Mouse (Mus musculus): ENCODE data around the gene Mapk11. TPM values are rescaled to one million over a fixed set of nuclear protein-coding genes. Genes with fewer than 3 reads are reported as not detected.

Mapk11 gene
- polyA plus RNA-seq, 1 experiment, result 14.0 TPM

DNA sequence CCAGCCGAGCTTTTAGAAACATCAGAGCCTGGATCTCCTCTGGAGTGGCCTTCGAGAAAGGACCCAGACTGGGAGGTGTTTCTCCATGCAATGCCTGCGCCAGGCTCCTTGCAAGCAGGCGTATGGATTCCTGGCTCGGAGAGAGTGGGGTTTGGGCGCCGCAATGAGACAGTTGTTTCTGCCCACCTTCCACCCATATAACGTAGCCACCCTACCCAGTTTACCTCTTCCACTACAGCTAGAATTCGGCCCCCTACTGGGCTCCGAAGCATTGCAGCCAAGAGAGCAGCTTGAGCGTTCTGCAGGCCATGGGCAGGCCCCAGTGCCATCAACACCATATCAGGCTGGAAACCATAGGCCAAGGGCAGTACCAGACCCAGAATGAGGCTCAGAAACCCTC is 25.8 kb downstream of the Mapk11 start:
- DNase-seq, result no peak
- WGBS, result 36% methylated on average over 11 of the region's 11 CpGs
- peaks cover 17% of the 10 kb centered on the region for H3K4me1 ChIP-seq (ENCODE audit: control insufficient read depth, insufficient read depth, low read length)
- H3K4me3 ChIP-seq (replicated peaks; ENCODE audit: extremely low read depth, low read depth, low read length), result no peak overlapping the region
- no peak for TF ChIP-seq POLR2A (IDR thresholded peaks at IDR 0.05; ENCODE audit: borderline replicate concordance, extremely low read depth, low read depth, low read length)
- TF ChIP-seq CTCF (IDR thresholded peaks at IDR 0.05; ENCODE audit: insufficient read depth, low read length), result no peak

DNA sequence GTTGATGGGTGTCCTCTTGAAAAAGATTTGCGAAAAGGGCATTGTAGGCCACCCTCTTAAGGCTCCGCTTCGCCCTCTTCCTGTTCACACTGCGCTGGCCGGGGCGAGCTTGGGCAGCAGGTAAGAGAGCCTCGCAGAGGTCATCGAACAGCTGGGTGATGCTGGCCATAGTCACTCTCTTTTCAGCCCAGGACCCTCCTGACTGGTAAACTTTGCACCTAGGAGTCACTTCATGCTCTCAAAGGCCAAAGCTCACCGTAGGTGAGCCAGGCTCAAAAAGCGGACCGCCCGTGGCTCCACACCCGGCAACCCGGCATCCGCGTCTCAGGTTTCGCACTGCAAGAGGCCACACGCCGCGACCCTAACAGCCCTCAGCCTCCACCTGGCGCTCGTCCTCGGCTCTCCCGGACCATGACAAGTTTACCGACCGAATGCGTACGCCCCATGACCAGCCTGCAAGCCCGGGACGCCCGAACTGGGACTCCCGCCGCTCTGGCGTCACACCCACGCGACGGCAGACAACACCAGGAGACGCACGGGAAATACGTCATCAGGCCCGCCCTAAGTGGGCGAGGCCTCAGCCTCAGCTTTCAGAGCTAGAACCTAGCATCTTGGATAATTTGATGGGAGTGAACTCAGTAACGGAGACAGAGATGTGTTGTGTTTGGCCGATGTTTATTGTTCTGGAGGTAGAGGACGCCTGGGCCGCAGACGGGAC is 26.6 kb downstream of the Mapk11 start, which contains the start of gene Tubgcp6:
Gene Tubgcp6, minus strand, starts transcription at position 464 of the 718 bp plus-strand sequence.
- Histone ChIP-seq H3K4me1 (ENCODE audit: control insufficient read depth, insufficient read depth, low read length) (peaks cover 13% of the 10 kb centered on the region), H3K4me3 (replicated peaks; ENCODE audit: extremely low read depth, low read depth, low read length) (peak within 1 kb of the TSS; percentile 73)
- WGBS, result under 1% methylated on average over 47 of the region's 47 CpGs
- DNase-seq, result peak; percentile 99
- TF ChIP-seq CTCF (IDR thresholded peaks at IDR 0.05; ENCODE audit: insufficient read depth, low read length) (no peak), POLR2A (IDR thresholded peaks at IDR 0.05; ENCODE audit: borderline replicate concordance, extremely low read depth, low read depth, low read length) (peak; percentile 84)

DNA sequence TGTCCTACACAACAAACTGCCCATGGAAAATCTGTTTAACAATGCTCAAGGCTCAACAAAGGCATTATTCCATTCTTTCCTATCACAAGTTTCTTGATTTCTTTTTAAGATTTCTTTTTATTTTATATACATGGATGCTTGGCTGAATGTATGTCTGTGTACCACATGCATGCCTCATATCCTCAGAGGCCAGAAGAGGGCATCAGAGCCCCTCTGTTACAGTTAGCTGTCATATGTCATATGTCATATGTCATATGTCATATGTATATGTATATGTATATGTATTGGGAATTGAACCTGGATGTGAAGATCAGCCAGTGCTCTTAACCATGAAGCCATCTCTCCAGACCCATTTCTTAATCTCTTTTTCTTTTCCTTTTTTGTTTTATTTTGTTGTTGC is 31.4 kb downstream of the Mapk11 start:
- H3K4me3 ChIP-seq (replicated peaks; ENCODE audit: extremely low read depth, low read depth, low read length), result no peak overlapping the region
- H3K4me1 ChIP-seq (ENCODE audit: control insufficient read depth, insufficient read depth, low read length), result peaks cover 7% of the 10 kb centered on the region; the same call in 1 of the 2 replicates
- TF ChIP-seq POLR2A (IDR thresholded peaks at IDR 0.05; ENCODE audit: borderline replicate concordance, extremely low read depth, low read depth, low read length) (no peak), CTCF (IDR thresholded peaks at IDR 0.05; ENCODE audit: insufficient read depth, low read length) (0 out of 2 replicates have a peak, but pooled peaks have one; percentile 1)
- no peak for DNase-seq

DNA sequence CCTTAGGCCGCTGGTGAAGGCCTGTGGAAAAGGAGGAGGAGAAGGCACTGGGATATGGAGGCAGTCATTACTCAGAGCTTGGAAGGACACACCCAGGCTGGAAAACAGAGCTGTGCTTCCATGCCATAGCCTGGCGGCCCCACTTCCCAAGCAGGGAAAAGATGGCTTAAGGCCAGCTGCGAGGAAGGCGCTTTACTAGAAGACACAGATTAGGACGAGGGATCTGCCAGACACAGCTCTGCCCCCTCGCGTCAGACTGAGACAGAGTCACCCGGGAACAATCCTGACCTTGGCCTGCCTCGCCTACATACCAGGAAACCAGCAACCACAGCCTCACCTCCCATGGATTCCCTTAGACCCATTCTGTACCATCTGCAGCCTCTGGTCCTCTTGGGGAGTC is 39.3 kb downstream of the Mapk11 start:
- no peak for DNase-seq
- TF ChIP-seq CTCF (IDR thresholded peaks at IDR 0.05; ENCODE audit: insufficient read depth, low read length) (no peak), POLR2A (IDR thresholded peaks at IDR 0.05; ENCODE audit: borderline replicate concordance, extremely low read depth, low read depth, low read length) (no peak)
- 73% methylated on average over 9 of the region's 9 CpGs for WGBS

DNA sequence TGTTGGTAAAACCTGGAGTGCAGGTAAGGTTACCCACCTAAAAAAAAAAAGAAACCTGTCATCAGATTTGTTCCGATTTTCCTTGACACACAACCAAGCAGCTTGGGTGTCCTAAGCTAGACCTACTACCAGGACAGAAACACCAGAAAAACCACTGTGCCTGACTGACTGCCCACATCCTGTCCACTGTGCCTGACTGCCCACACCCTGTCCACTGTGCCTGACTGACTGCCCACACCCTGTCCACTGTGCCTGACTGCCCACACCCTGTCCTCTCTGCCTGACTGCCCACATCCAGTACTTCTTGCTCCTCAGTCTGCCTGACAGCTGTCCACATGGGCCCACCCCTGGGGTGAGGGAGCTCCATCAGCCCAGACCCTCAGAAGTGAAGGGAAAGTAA is 42.5 kb downstream of the Mapk11 start:
- no peak overlapping the region for H3K4me3 ChIP-seq (replicated peaks; ENCODE audit: extremely low read depth, low read depth, low read length)
- DNase-seq, result no peak
- TF ChIP-seq POLR2A (IDR thresholded peaks at IDR 0.05; ENCODE audit: borderline replicate concordance, extremely low read depth, low read depth, low read length) (no peak), CTCF (IDR thresholded peaks at IDR 0.05; ENCODE audit: insufficient read depth, low read length) (no peak)
- no peaks in the 10 kb centered on the region for H3K4me1 ChIP-seq (ENCODE audit: control insufficient read depth, insufficient read depth, low read length)
- WGBS, result 96% methylated on average over 1 of the region's 1 CpGs

More for the DNA sequence above, 39.3 kb downstream of the Mapk11 start:
- Histone ChIP-seq H3K4me3 (replicated peaks; ENCODE audit: extremely low read depth, low read depth, low read length) (no peak overlapping the region), H3K4me1 (ENCODE audit: control insufficient read depth, insufficient read depth, low read length) (no peaks in the 10 kb centered on the region)

DNA sequence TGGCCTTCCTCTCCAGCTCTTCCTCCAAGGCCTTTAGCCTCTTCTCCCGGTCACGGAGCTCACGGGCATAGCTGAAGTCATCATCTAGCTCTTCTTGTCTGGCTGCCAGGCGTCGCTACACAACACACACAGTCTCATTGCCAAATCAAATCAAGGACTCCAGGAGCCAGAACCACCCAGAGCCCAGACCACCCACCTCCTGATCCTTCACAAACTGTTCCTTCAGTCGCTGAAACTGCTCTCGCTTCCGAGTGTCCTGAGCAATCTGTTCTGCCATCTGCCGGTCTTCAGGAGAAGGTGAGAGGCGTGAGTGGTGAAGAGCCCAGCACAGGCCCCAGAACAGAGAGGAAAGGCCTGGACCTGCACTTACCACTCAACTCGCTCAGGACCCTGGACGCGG is 43.4 kb downstream of the Mapk11 start:
- WGBS, result 90% methylated on average over 13 of the region's 13 CpGs
- DNase-seq, result no peak
- H3K4me3 ChIP-seq (replicated peaks; ENCODE audit: extremely low read depth, low read depth, low read length), result no peak overlapping the region
- no peaks in the 10 kb centered on the region for H3K4me1 ChIP-seq (ENCODE audit: control insufficient read depth, insufficient read depth, low read length)
- TF ChIP-seq CTCF (IDR thresholded peaks at IDR 0.05; ENCODE audit: insufficient read depth, low read length) (no peak), POLR2A (IDR thresholded peaks at IDR 0.05; ENCODE audit: borderline replicate concordance, extremely low read depth, low read depth, low read length) (no peak)

DNA sequence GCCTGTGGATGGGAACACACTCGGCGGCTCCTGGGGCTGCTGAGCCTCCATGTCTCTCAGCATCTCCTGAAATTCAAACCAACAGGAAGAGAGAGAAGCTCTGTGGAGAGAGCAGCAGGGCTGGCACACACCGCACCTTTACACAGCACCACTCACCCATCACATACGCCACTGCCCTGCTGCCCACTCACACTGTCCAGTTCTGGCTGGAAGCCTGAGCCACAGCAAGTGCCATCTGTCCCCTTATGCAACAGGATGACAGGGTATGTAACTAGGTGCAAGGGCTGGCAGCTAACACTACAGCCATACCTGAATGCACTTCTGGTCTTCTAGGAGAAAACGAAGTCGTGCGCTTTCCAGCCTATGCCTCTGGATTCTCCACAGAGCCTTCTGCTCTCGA is 45.0 kb downstream of the Mapk11 start:
- WGBS, result 91% methylated on average over 8 of the region's 8 CpGs
- H3K4me1 ChIP-seq (ENCODE audit: control insufficient read depth, insufficient read depth, low read length), result no peaks in the 10 kb centered on the region
- H3K4me3 ChIP-seq (replicated peaks; ENCODE audit: extremely low read depth, low read depth, low read length), result no peak overlapping the region
- TF ChIP-seq CTCF (IDR thresholded peaks at IDR 0.05; ENCODE audit: insufficient read depth, low read length) (no peak), POLR2A (IDR thresholded peaks at IDR 0.05; ENCODE audit: borderline replicate concordance, extremely low read depth, low read depth, low read length) (no peak)
- DNase-seq, result no peak

DNA sequence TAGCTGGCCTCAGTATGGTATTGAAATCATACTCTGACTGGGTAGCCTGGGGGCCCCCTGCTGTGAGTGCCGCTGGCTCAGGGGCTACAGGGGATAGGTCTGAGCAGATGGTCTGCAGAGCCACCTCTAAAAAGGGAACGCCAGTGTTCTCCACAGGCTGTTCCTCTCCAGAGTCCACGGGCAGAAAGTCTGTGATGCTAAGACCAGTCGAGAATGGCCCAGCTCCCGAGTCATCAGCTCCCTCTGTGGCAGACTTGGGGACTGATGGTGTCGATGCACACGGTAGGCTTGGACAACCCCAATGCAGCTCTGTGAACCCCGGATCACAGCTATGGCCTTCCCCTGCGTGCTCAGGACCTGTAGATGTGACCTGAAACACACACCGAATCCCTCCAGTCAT is 45.5 kb downstream of the Mapk11 start:
- DNase-seq, result no peak
- Histone ChIP-seq H3K4me3 (replicated peaks; ENCODE audit: extremely low read depth, low read depth, low read length) (no peak overlapping the region), H3K4me1 (ENCODE audit: control insufficient read depth, insufficient read depth, low read length) (no peaks in the 10 kb centered on the region)
- WGBS, result 85% methylated on average over 10 of the region's 10 CpGs
- no peak for TF ChIP-seq POLR2A (IDR thresholded peaks at IDR 0.05; ENCODE audit: borderline replicate concordance, extremely low read depth, low read depth, low read length)
- TF ChIP-seq CTCF (IDR thresholded peaks at IDR 0.05; ENCODE audit: insufficient read depth, low read length), result no peak

DNA sequence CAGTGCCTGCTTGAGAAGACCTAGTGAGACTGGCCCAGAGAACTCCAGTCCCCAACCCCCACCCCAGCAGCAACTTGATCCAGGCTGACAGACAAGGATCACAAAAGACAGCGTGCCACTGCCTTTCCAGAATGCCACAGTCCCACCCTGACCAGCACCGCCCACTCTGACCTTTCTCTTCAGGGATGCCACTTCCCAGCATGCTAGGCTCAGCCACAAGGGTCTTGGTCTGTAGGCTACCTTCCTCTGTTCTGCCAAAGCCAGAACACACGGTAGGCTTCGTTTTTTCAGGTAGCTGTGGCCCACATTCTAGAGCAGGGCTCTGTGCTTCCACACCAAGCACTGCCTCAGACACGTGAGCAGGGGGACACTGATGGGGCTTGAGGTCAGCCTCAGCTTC is 46.8 kb downstream of the Mapk11 start:
- TF ChIP-seq POLR2A (IDR thresholded peaks at IDR 0.05; ENCODE audit: borderline replicate concordance, extremely low read depth, low read depth, low read length), result no peak
- TF ChIP-seq CTCF (IDR thresholded peaks at IDR 0.05; ENCODE audit: insufficient read depth, low read length), result no peak

DNA sequence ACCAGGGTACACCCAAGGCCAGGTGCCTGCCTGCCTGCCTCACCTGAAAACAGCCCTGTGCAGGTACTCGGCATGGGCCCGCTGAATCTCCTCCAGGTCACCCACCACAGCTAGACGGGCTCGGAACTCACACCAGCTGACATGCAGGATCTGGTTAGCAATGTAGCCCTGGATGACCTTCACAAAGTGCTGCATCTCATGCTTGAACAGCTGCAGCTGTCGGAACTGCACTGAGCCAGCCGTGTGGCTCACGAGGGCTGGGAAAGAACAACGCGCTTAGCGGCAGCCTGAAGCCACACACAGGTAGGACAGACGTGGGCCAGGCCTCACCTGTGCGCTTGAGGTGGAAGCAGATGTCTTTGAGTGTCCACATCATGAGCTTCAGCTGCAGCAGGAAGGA is 48.6 kb downstream of the Mapk11 start:
- H3K4me1 ChIP-seq (ENCODE audit: control insufficient read depth, insufficient read depth, low read length), result no peaks in the 10 kb centered on the region
- DNase-seq, result no peak
- TF ChIP-seq POLR2A (IDR thresholded peaks at IDR 0.05; ENCODE audit: borderline replicate concordance, extremely low read depth, low read depth, low read length) (no peak), CTCF (IDR thresholded peaks at IDR 0.05; ENCODE audit: insufficient read depth, low read length) (no peak)
- WGBS, result 89% methylated on average over 12 of the region's 12 CpGs
- no peak overlapping the region for H3K4me3 ChIP-seq (replicated peaks; ENCODE audit: extremely low read depth, low read depth, low read length)

More for the DNA sequence above, 46.8 kb downstream of the Mapk11 start:
- no peaks in the 10 kb centered on the region for H3K4me1 ChIP-seq (ENCODE audit: control insufficient read depth, insufficient read depth, low read length)
- WGBS, result 78% methylated on average over 5 of the region's 5 CpGs
- no peak for DNase-seq
- no peak overlapping the region for H3K4me3 ChIP-seq (replicated peaks; ENCODE audit: extremely low read depth, low read depth, low read length)
